Mouse (Mus musculus): ENCODE measurements around the gene Mpp1.

DNA sequence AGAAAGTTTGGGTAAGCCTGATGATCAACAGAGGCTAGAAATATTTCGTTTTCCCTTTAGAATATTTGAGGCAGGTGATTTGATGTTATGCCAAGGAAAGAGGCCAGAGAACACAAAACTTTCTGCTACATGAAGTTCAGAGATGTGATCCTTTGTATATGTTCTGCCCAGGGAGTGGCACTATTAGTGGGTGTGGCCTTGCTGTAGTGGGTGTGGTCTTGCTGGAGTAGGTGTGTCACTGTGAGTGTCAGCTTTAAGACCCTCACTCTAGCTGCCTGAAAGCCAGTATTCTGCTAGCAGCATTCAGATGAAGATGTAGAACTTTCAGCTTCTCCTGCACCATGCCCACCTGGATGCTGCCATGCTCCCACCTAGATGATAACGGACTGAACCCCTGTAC lies 19.5 kb upstream of the Mpp1 start:
- TF ChIP-seq CTCF (IDR thresholded peaks at IDR 0.05) (no peak), EP300 (IDR thresholded peaks at IDR 0.05) (no peak)

Measured in lung, postnatal 0 days (tissue).